Mouse (Mus musculus) thymus, postnatal 36 days (tissue): Measurements from ENCODE around the gene Dedd2.

ENCODE experiments used
- DNase-seq, 2 experiments: peaks; one replicate each; pipeline ENCODE4 v3.0.0; 2022; ENCODE audit warnings: mixed read lengths in 2 of 2

Gene Dedd2

GRCm38 (mm10) chr7:25178787-25179605 is 41.4 kb downstream of the Dedd2 start:
- DNase-seq, result peak in 1 of 2 experiments; percentile 29

DNA sequence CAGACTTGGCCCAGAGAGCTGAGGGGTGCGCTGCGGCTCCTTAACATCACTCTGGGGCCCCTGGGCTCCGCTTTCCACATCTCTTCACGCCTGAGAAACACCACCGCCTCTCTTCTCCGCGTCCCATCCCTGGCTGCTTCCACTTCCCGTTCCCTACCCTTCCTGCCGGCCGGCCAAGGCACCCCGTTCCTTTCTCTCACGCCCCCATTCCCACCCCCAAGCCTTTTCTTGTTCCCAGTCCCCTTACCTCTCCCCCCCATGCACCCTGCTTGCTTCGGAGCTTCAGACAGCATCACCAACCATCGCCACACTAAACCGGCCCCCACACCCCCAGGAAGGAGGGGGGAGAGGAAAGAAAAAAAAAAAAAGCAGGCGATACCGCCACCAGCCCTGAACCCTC is 42.1 kb downstream of the Dedd2 start:
- DNase-seq, result no peak

DNA sequence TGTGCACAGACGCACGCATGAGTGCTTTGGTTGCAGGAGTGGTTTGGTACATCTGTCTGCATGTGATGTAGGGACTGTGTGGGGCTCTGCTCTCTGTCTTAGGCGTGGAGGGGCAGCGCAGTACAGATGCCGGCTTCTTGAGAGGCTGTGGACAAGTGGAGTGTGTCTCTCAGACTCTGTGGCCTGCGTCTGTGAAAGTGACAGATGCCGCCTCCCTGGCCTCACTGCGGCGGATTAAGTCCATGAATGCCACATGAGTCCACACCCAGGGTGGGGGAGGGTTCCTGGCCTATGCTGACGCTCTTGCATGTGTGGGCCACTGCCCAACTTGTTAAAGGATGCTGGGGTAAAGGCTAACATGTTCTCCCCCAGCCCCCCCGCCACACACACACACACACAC is 46.1 kb downstream of the Dedd2 start:
- no peak for DNase-seq

GRCm38 (mm10) chr7:25172669-25173068 is 47.7 kb downstream of the Dedd2 start:
- DNase-seq, result no peak

- DNase-seq, result no peak
These were observed 49.8 kb downstream of the Dedd2 start for GRCm38 (mm10) chr7:25170583-25170982.

GRCm38 (mm10) chr7:25166106-25166505 is 54.3 kb downstream of the Dedd2 start:
- DNase-seq, result no peak

DNA sequence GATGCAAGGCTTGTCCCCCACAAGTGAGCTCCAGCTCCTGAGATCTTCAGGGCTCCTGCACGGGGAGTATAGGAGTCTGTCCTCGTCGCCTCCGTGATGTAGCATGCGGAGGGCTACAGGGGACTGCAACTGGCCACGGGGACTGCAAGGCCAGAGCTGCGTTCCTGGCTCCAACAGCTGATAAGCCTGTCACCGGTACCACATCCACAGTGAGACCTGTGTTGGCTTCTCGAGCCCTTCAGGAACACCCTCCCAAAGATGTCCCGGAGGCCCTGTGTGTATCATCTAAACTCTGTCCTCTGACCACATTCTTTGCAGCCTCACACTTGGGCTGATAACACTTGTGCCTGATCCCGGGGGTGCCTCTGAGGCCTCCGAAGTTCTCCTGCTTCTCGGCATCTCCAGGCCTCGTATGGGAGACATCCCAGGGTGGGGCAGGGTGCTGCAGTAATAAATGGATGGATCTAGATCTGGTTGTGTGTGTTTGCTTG is 64.2 kb downstream of the Dedd2 start:
- DNase-seq, result no peak

- peak; percentile 64 to 77 for DNase-seq
These were observed 64.8 kb downstream of the Dedd2 start for GRCm38 (mm10) chr7:25155469-25156157.

DNA sequence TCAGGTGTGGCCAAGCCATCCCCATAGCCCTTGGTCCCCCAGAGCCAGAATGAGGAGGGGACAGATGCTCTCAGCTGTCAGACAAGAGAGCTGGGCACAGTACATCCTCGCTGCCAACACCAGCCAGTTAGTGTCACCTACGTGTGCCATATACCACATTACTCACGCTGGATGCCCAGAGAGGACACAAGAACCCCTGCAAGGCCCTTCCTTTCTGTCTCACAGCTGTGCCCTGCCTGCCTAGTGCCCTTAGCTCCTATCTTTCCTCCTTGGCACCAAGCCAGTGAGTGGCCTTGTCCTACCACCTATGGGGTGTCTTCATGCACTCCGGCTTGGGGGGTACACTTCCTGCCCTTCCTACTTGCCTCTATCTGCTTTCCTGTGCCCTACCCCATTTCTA is 65.8 kb downstream of the Dedd2 start:
- no peak for DNase-seq

DNA sequence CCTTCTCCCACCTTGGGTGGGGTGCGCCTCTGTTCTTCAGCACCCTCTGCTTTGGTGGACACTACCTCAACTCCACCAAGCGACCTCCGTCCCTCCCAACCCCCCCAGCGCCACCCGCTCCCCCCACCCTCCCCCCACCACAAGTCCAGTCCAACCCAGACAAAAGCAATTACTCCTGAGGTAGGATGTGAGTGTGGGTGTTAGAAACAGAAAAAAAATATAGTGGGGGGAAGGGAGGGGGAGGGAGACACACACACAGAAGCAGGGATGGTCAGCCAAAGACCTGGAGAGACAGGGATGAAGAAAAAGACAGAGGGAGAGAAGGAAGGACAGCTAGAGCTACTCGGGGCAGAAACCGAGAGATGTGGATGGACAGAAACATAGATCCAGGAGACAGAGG is 66.6 kb downstream of the Dedd2 start:
- DNase-seq, result no peak

DNA sequence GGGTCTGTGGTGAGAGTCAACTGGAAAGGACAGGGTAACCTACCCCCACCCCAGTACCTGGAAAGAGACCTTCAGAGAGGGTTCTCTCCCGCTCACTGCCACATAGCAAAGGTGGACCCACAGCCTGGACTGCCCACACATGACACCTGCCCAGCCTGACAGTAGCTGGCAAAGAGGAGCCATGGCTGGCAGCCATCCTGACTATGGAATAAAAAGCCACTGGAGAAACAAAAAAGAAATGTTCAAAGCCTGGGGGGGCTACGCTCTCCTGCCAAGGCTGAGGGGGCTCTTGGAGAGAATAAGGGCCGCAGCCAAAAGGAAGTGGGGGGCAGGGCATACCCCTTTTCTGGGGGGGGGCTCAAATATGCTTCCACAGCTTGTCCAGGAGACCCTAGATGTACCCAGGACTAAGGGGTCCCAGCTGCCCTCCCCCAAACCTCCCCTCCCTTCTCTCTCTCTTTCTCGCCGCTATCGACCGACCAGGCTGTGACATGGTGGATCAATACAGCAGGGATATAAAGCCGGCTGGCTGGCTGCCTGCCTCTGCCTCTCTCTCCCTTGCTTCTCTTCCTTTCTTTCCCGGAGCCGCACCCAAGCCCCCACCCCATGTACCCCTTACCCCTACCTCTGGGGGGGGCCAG is 68.4 kb downstream of the Dedd2 start:
- DNase-seq, result no peak

DNA sequence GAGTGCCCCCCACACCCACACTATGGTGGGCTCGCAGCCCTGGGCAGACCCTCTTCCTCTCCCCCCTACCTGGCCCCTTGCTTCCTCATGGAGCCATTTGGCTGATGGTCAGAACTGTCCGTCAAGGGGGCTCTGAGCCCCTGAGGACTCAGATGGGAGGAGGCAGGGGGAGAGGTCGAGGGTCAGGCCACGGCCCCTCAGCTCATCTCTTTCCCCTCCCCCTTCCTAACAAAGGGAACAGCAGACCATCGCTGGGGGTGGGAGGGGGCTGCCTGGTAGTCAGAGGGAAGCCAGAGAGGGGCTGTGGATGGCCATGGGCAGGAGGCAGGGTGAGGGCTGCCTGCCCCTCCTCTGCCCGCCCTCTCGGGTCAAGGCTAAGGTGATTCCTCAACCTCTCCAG is 69.4 kb downstream of the Dedd2 start:
- DNase-seq, result no peak

DNA sequence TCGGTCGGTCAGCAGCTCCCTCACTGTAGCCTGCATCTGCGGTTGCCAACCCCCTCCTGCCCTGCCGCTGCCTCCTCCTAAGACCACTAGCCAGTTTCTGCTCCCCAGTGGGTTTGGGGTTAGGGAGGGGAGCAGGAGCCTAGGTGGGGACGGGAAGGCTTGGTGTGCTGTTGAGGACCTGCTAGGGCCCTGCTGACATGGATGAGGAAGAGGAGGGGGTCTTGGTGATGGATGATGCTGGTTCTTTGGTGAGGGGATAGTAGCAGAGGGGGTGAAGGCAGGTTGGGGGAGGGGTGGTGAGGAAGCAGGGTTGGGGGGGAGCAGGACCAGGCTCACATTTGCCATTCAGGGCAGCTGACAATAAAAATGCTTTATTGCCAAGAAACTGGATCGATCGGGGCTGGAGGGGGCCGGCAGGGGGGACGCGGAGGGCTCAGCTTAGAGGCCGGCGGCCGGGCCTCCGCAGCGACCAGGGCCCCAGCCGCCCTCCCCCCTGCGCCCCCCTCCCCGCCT is 70.2 kb downstream of the Dedd2 start:
- DNase-seq, result no peak
